Mouse (Mus musculus): Measurements from ENCODE around the gene Rnf40.

Rnf40 gene

GRCm38 (mm10) chr7:127649206-127649605 lies 60.6 kb downstream of the Rnf40 start:
- DNase-seq (ENCODE audit: low read depth): no peak

GRCm38 (mm10) chr7:127651624-127652023 lies 63.1 kb downstream of the Rnf40 start:
- no peak for DNase-seq (ENCODE audit: low read depth)

GRCm38 (mm10) chr7:127652050-127652449 lies 63.5 kb downstream of the Rnf40 start:
- DNase-seq (ENCODE audit: low read depth): no peak

- DNase-seq (ENCODE audit: low read depth): no peak
These were observed 65.8 kb downstream of the Rnf40 start for GRCm38 (mm10) chr7:127654318-127654717.
